Mouse (Mus musculus) frontal cortex, adult 2 months (tissue): ENCODE measurements at regions not wholly inside any gene's neighbourhood (a gene's known extent, or its start where the extent isn't known, plus 50 kb on each side); places are given as distances from the start of the nearest gene placed in this dataset.
A peak's percentile ranks its signal among the peaks of the same experiment; 100 is the strongest.

Experiments used
- DNase-seq, 2 experiments: peaks; one replicate each; pipeline ENCODE4 v3.0.0; 2022; ENCODE audit warnings: low spot score in 1 of 2; ENCODE audit errors: extremely low spot score in 1 of 2

GRCm38 (mm10) chr13:107661414-107661813, 382.8 kb upstream of the Smim15 start:
- DNase-seq, result no peak

GRCm38 (mm10) chr13:107645865-107646645, 398.2 kb upstream of the Smim15 start:
- DNase-seq, result peak in 1 of 2 experiments; percentile 50

- no peak for DNase-seq
These were observed 399.0 kb upstream of the Smim15 start for GRCm38 (mm10) chr13:107645121-107645864.

GRCm38 (mm10) chr13:107644705-107645104, 399.5 kb upstream of the Smim15 start:
- DNase-seq, result no peak

- peak; percentile 47 to 72 for DNase-seq
These were observed 402.2 kb upstream of the Smim15 start for GRCm38 (mm10) chr13:107641926-107642657.

- no peak for DNase-seq
These were observed 404.6 kb upstream of the Smim15 start for GRCm38 (mm10) chr13:107639620-107640019.

- DNase-seq, result no peak
These were observed 407.0 kb upstream of the Smim15 start for GRCm38 (mm10) chr13:107637269-107637668.

GRCm38 (mm10) chr13:107635114-107635513, 409.1 kb upstream of the Smim15 start:
- DNase-seq, result no peak

- DNase-seq, result no peak
These were observed 417.2 kb upstream of the Smim15 start for GRCm38 (mm10) chr13:107627073-107627472.

- DNase-seq, result no peak
These were observed 417.6 kb upstream of the Smim15 start for GRCm38 (mm10) chr13:107626670-107627069.

GRCm38 (mm10) chr13:107621337-107621736, 422.9 kb upstream of the Smim15 start:
- DNase-seq, result no peak

- no peak for DNase-seq
These were observed 423.4 kb upstream of the Smim15 start for GRCm38 (mm10) chr13:107620887-107621286.

- no peak for DNase-seq
These were observed 424.0 kb upstream of the Smim15 start for GRCm38 (mm10) chr13:107620210-107620609.

GRCm38 (mm10) chr13:107619430-107619927, 424.8 kb upstream of the Smim15 start:
- no peak for DNase-seq

- DNase-seq, result no peak
These were observed 425.3 kb upstream of the Smim15 start for GRCm38 (mm10) chr13:107618796-107619429.

- DNase-seq, result no peak
These were observed 425.9 kb upstream of the Smim15 start for GRCm38 (mm10) chr13:107618369-107618771.

- no peak for DNase-seq
These were observed 426.7 kb upstream of the Smim15 start for GRCm38 (mm10) chr13:107617582-107617981.

- no peak for DNase-seq
These were observed 427.5 kb upstream of the Smim15 start for GRCm38 (mm10) chr13:107616775-107617174.

GRCm38 (mm10) chr13:107608996-107609503, 435.2 kb upstream of the Smim15 start:
- DNase-seq, result no peak

GRCm38 (mm10) chr13:107607294-107607693, 437.0 kb upstream of the Smim15 start:
- no peak for DNase-seq
